Mouse (Mus musculus): ENCODE data around the gene Aco2.

GRCm38 (mm10) chr15:81938246-81938645, 66.1 kb downstream of the Aco2 start:
- TF ChIP-seq CTCF (IDR thresholded peaks at IDR 0.05; ENCODE audit: low read depth, low read length): peak; percentile 89
- TF ChIP-seq POLR2A (IDR thresholded peaks at IDR 0.05; ENCODE audit: insufficient read depth, low read length): no peak

Measured in ES-Bruce4 (cell line).